Mouse (Mus musculus) liver, adult 2 months (tissue): ENCODE data around the gene Tesc.

Source experiments
- CTCF ChIP-seq: fragments of 200-500 bp; IDR thresholded peaks from 2 replicates; pipeline ENCODE4 v1.5.1; 2011; ENCODE audit warnings: low read depth, low read length, control low read depth
- POLR2A ChIP-seq: fragments of 200-500 bp; IDR thresholded peaks from 2 replicates; pipeline ENCODE4 v1.6.1; 2011; ENCODE audit warnings: low read length, control low read depth; ENCODE audit not compliant: insufficient read depth; ENCODE audit errors: extremely low read depth

DNA sequence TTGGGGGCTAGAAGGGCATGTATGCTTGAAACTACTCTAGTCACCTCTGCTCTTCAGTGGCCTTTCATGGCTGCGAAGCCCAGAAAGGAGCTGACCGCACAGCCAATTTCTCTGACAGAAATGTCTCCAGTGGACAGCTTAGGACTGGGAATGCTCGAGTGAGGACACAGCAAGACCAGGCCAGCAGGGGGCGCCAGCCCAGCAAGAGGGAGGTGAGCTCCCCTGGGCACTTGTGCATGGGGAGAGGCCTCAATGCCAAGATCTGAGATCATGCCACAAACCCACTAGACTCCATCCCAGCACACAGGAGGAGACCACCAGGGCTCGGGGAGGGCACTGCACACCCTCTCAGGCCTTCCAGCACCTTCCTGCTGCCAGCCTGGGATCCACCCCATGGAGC lies 39.3 kb downstream of the Tesc start:
- TF ChIP-seq CTCF = peak; percentile 90
- no peak for TF ChIP-seq POLR2A
